Mouse (Mus musculus): ENCODE data around the gene Olfr750. TPM values are rescaled to one million over a fixed set of nuclear protein-coding genes. Genes with fewer than 3 reads are reported as not detected.
"Not testable (repeated sequence)": the region's sequence is repeated elsewhere in the genome, so short reads cannot be mapped to it uniquely, and the experiment has no call there.

The Olfr750 gene
- polyA plus RNA-seq, 1 experiment from 2014 or later, result not detected

DNA sequence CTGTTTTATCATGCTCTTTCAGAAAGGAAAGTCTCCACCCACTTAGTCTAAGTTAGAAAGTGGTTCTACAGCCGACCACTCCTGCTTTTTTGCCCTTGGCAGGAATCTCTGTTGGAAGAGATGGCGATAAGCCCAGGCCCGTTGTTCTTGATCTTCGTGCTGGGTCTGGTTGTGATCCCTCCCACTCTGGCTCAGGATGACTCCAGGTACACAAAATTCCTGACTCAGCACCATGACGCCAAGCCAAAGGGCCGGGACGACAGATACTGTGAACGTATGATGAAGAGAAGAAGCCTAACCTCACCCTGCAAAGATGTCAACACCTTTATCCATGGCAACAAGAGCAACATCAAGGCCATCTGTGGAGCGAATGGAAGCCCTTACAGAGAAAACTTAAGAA, 27.0 kb upstream of the Olfr750 start:
- no peak for ATAC-seq (ENCODE audit: insufficient number of reproducible peaks, insufficient read depth, low FRiP score, low read depth)
- Histone ChIP-seq H3K4me1 (ENCODE audit: control insufficient read depth in 2 of 2, insufficient read depth in 2 of 2, low read length in 2 of 2) (no peaks in the 10 kb centered on the region), H3K4me3 (ENCODE audit: control insufficient read depth in 1 of 2, insufficient read depth in 1 of 2, low read depth in 1 of 2, low read length in 2 of 2) (no peak overlapping the region), H3K4me2 (ENCODE audit: low read length) (no peak overlapping the region), H3K27me3 (ENCODE audit: control insufficient read depth, insufficient read depth, low read length) (no peaks in the 10 kb centered on the region), H3K27ac (replicated peaks in 1 of 2; ENCODE audit: control insufficient read depth in 1 of 2, insufficient read depth in 1 of 2, low read depth in 2 of 2, low read length in 2 of 2) (no peak overlapping the region), H3K9ac (ENCODE audit: low read length) (no peak overlapping the region), H3K9me3 (ENCODE audit: control insufficient read depth, low read length) (no peaks in the 10 kb centered on the region), H3K36me3 (ENCODE audit: control insufficient read depth, insufficient read depth, low read length) (peaks cover 2% of the 10 kb centered on the region; the same call in 1 of the 2 replicates)
- 60% methylated on average over 9 of the region's 9 CpGs for WGBS

DNA sequence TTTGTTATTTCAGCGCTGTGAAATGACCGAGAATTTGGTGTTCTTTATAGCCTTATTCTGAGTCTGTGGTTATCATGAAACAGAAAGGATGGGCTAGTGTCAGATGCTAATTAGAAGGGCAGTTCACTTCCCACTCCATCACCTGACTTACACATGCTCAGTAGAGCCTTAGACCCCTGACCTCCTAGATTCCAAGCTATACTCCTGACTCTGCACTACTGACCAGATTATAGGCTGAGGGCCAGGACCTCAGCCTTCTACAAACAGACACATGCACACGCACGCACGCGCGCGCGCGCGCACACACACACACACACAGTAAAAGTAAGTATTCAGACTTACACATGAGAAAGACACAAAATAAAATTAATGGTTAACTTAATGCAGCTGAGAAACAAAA, 24.7 kb upstream of the Olfr750 start:
- ATAC-seq (ENCODE audit: insufficient number of reproducible peaks, insufficient read depth, low FRiP score, low read depth), result no peak
- Histone ChIP-seq H3K27me3 (ENCODE audit: control insufficient read depth, insufficient read depth, low read length) (no peaks in the 10 kb centered on the region), H3K4me3 (ENCODE audit: control insufficient read depth in 1 of 2, insufficient read depth in 1 of 2, low read depth in 1 of 2, low read length in 2 of 2) (no peak overlapping the region), H3K4me2 (ENCODE audit: low read length) (no peak overlapping the region), H3K4me1 (ENCODE audit: control insufficient read depth in 2 of 2, insufficient read depth in 2 of 2, low read length in 2 of 2) (no peaks in the 10 kb centered on the region), H3K36me3 (ENCODE audit: control insufficient read depth, insufficient read depth, low read length) (no peaks in the 10 kb centered on the region), H3K9me3 (ENCODE audit: control insufficient read depth, low read length) (no peaks in the 10 kb centered on the region), H3K9ac (ENCODE audit: low read length) (no peak overlapping the region), H3K27ac (replicated peaks in 1 of 2; ENCODE audit: control insufficient read depth in 1 of 2, insufficient read depth in 1 of 2, low read depth in 2 of 2, low read length in 2 of 2) (no peak overlapping the region)
- WGBS, result 91% methylated on average over 11 of the region's 11 CpGs

DNA sequence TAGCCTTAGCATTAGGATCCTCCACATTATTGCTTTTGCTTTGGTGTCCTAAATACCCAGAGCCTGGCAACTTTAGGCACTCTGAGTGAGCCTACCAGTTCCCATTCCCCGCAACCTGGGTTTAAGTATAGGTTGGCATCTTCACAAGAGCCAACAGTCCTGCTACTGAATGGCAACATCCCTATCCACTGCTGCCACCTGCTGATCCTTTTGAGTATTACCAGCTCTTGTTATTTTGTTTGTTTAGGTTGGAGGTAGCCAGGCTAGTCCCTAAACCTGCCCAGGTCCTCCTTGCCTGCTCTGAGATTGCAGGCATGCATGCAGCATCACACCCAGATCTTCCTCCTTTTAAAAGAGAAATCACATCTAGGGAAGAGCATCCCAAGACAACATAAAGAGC, 24.1 kb upstream of the Olfr750 start:
- not testable (repeated sequence) for H3K27ac ChIP-seq (replicated peaks in 1 of 2; ENCODE audit: control insufficient read depth in 1 of 2, insufficient read depth in 1 of 2, low read depth in 2 of 2, low read length in 2 of 2); H3K27me3 ChIP-seq (ENCODE audit: control insufficient read depth, insufficient read depth, low read length); H3K4me1 ChIP-seq (ENCODE audit: control insufficient read depth in 2 of 2, insufficient read depth in 2 of 2, low read length in 2 of 2); H3K36me3 ChIP-seq (ENCODE audit: control insufficient read depth, insufficient read depth, low read length); H3K4me3 ChIP-seq (ENCODE audit: control insufficient read depth in 1 of 2, insufficient read depth in 1 of 2, low read depth in 1 of 2, low read length in 2 of 2); H3K9me3 ChIP-seq (ENCODE audit: control insufficient read depth, low read length); ATAC-seq (ENCODE audit: insufficient number of reproducible peaks, insufficient read depth, low FRiP score, low read depth); H3K4me2 ChIP-seq (ENCODE audit: low read length); H3K9ac ChIP-seq (ENCODE audit: low read length)
- 32% methylated on average over 1 of the region's 1 CpGs for WGBS

DNA sequence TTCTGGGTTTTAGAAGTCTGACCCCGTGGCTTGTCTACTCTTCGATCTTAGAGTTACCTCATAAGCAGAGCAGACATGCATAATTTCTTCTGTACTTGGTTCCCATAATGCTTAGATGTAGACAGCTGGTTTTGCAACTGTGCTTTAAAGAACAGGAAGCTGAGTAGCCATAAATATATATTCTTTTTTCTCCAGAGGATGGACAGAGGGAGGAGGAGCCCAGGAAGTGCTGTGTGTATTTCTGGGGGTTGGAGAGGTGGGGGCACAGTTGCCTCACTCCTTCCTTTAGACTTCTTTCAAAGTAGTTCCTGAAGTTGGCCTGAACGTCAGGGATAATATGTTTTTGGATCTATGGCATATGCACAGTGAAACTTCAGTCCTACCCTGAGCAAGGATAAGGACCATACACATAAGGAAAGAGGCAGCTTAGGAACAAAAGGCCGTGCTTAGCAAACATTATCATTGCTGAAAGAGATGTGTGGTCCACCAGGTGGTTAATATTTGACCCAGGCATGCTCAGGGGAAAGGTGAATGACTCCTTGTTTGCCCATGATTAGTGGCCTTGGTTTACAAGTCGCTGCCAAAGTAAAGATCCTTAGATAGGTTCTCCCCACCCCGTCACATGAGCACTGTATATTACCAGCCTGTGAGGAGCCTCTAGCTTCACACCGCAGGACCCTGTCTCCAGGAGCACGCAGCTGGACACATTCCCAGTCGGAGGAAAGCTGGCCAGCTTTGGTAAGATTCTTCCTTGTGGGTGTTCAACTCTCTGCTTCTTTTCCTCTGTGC, 21.7 kb upstream of the Olfr750 start:
- no peaks in the 10 kb centered on the region for H3K9me3 ChIP-seq (ENCODE audit: control insufficient read depth, low read length)
- no peak overlapping the region for H3K9ac ChIP-seq (ENCODE audit: low read length)
- ATAC-seq (ENCODE audit: insufficient number of reproducible peaks, insufficient read depth, low FRiP score, low read depth), result no peak
- H3K27ac ChIP-seq (replicated peaks in 1 of 2; ENCODE audit: control insufficient read depth in 1 of 2, insufficient read depth in 1 of 2, low read depth in 2 of 2, low read length in 2 of 2), result no peak overlapping the region
- H3K4me2 ChIP-seq (ENCODE audit: low read length), result no peak overlapping the region
- no peak overlapping the region for H3K4me3 ChIP-seq (ENCODE audit: control insufficient read depth in 1 of 2, insufficient read depth in 1 of 2, low read depth in 1 of 2, low read length in 2 of 2)
- no peaks in the 10 kb centered on the region for H3K27me3 ChIP-seq (ENCODE audit: control insufficient read depth, insufficient read depth, low read length)
- peaks cover 5 to 10% of the 10 kb centered on the region in 2 experiments; a peak in 3 of 4 replicates for H3K4me1 ChIP-seq (ENCODE audit: control insufficient read depth in 2 of 2, insufficient read depth in 2 of 2, low read length in 2 of 2)
- 63% methylated on average over 9 of the region's 9 CpGs for WGBS
- H3K36me3 ChIP-seq (ENCODE audit: control insufficient read depth, insufficient read depth, low read length), result no peaks in the 10 kb centered on the region

DNA sequence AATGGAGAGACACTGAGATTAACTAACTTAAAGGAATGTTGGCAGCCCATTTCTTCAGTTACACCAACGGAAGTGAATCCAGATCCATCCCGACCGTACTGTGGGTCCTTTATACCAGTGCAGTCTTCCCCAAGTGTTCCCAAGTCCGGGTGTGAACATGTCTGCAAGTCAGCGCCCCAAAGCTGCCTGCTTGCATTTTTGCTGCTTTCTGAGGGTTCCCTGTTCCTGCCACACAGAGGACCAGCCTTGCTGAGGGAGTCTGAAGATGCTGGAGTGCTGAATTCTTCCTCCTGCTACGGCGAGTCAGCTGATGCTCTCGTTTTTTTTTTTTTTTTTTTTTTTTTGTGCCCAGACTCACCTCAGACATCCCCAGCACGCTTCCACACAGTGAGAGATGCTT, 20.7 kb upstream of the Olfr750 start:
- H3K4me3 ChIP-seq (ENCODE audit: control insufficient read depth in 1 of 2, insufficient read depth in 1 of 2, low read depth in 1 of 2, low read length in 2 of 2), result no peak overlapping the region
- H3K4me2 ChIP-seq (ENCODE audit: low read length), result no peak overlapping the region
- no peaks in the 10 kb centered on the region for H3K36me3 ChIP-seq (ENCODE audit: control insufficient read depth, insufficient read depth, low read length)
- H3K9me3 ChIP-seq (ENCODE audit: control insufficient read depth, low read length), result no peaks in the 10 kb centered on the region
- WGBS, result 66% methylated on average over 9 of the region's 9 CpGs
- H3K9ac ChIP-seq (ENCODE audit: low read length), result no peak overlapping the region
- ATAC-seq (ENCODE audit: insufficient number of reproducible peaks, insufficient read depth, low FRiP score, low read depth), result no peak
- H3K27ac ChIP-seq (replicated peaks in 1 of 2; ENCODE audit: control insufficient read depth in 1 of 2, insufficient read depth in 1 of 2, low read depth in 2 of 2, low read length in 2 of 2), result no peak overlapping the region
- no peaks in the 10 kb centered on the region for H3K27me3 ChIP-seq (ENCODE audit: control insufficient read depth, insufficient read depth, low read length)
- peaks cover 5 to 10% of the 10 kb centered on the region in 2 experiments; a peak in 3 of 4 replicates for H3K4me1 ChIP-seq (ENCODE audit: control insufficient read depth in 2 of 2, insufficient read depth in 2 of 2, low read length in 2 of 2)

DNA sequence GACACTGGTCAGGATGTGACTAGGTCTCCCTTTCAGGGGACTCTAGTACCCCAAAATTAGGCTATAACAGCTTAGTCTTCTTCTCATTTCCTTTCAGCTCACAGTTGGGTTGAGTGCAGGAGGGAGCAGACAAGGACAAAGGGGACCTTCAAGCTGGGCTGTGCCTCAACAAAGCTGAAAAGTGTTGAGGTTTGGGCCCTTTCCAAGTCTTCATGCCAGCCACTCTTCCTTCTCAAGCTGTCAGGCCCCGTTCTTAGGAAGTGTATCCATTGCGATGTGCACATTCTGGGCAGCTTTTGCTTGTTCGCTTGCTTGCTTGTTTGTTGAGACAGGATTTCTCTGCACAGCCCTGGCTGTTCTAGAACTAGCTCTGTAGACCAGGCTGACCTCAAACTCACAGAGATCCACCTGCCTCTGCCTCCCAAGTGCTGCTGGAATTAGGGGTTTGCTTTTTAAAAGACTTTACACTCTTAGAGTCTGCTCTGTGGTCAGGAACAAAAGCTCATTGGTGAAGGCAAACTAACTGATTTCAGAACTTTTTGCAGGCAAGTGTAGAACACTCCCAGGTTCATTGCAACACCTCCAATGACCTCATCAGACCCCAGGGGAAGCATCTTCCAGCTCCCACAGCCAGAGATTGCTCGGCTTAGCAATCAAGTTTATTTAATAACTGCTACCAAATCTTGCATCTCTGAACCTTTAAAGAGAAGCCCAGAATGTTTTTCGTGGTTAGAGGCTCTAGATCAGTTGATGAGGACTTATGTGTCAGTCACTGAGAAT, 20.1 kb upstream of the Olfr750 start:
- H3K4me2 ChIP-seq (ENCODE audit: low read length), result no peak overlapping the region
- H3K27ac ChIP-seq (replicated peaks in 1 of 2; ENCODE audit: control insufficient read depth in 1 of 2, insufficient read depth in 1 of 2, low read depth in 2 of 2, low read length in 2 of 2), result no peak overlapping the region
- H3K27me3 ChIP-seq (ENCODE audit: control insufficient read depth, insufficient read depth, low read length), result no peaks in the 10 kb centered on the region
- no peak for ATAC-seq (ENCODE audit: insufficient number of reproducible peaks, insufficient read depth, low FRiP score, low read depth)
- no peaks in the 10 kb centered on the region for H3K36me3 ChIP-seq (ENCODE audit: control insufficient read depth, insufficient read depth, low read length)
- H3K9ac ChIP-seq (ENCODE audit: low read length), result no peak overlapping the region
- peaks cover 5 to 10% of the 10 kb centered on the region in 2 experiments; a peak in 3 of 4 replicates for H3K4me1 ChIP-seq (ENCODE audit: control insufficient read depth in 2 of 2, insufficient read depth in 2 of 2, low read length in 2 of 2)
- H3K9me3 ChIP-seq (ENCODE audit: control insufficient read depth, low read length), result no peaks in the 10 kb centered on the region
- 72% methylated on average over 5 of the region's 5 CpGs for WGBS
- H3K4me3 ChIP-seq (ENCODE audit: control insufficient read depth in 1 of 2, insufficient read depth in 1 of 2, low read depth in 1 of 2, low read length in 2 of 2), result no peak overlapping the region

DNA sequence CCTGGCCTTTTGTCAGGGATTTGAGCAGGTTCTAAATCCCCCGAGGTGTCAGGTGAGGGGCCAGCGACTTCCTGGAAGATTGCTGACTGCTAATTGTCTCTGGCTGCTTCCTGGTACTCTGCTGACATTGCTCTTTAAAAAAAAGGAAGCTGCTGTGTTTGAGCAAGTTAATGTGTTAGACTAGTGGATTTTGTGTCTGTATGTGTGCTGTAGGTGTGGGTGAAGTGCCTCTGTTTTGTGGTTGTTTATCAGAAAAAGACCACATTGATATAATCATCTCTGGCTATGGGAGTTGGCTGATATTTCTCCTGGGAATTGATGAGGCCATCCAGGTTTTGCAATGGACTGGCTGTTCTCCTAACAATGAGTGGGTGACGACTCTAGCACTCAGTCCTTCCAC, 19.3 kb upstream of the Olfr750 start:
- Histone ChIP-seq H3K9ac (ENCODE audit: low read length) (no peak overlapping the region), H3K27me3 (ENCODE audit: control insufficient read depth, insufficient read depth, low read length) (no peaks in the 10 kb centered on the region)
- 32% methylated on average over 3 of the region's 3 CpGs for WGBS

More for the DNA sequence above, 19.3 kb upstream of the Olfr750 start:
- H3K4me3 ChIP-seq (ENCODE audit: control insufficient read depth in 1 of 2, insufficient read depth in 1 of 2, low read depth in 1 of 2, low read length in 2 of 2), result no peak overlapping the region
- H3K36me3 ChIP-seq (ENCODE audit: control insufficient read depth, insufficient read depth, low read length), result no peaks in the 10 kb centered on the region
- ATAC-seq (ENCODE audit: insufficient number of reproducible peaks, insufficient read depth, low FRiP score, low read depth), result no peak
- H3K27ac ChIP-seq (replicated peaks in 1 of 2; ENCODE audit: control insufficient read depth in 1 of 2, insufficient read depth in 1 of 2, low read depth in 2 of 2, low read length in 2 of 2), result no peak overlapping the region
- H3K9me3 ChIP-seq (ENCODE audit: control insufficient read depth, low read length), result no peaks in the 10 kb centered on the region
- no peak overlapping the region for H3K4me2 ChIP-seq (ENCODE audit: low read length)
- peaks cover 5 to 10% of the 10 kb centered on the region in 2 experiments; a peak in 3 of 4 replicates for H3K4me1 ChIP-seq (ENCODE audit: control insufficient read depth in 2 of 2, insufficient read depth in 2 of 2, low read length in 2 of 2)

All from heart, embryonic 14.5 days (tissue).